Mouse (Mus musculus) small intestine, adult 2 months (tissue): ENCODE results near the gene Nfs1.

ENCODE experiments used
- CTCF ChIP-seq: fragments of 200-500 bp; IDR thresholded peaks from 2 replicates; pipeline ENCODE4 v1.5.1; 2012; ENCODE audit warnings: low read depth, mild to moderate bottlenecking, control low read depth, inconsistent platforms, low read length, moderate library complexity, mixed read lengths; ENCODE audit not compliant: insufficient replicate concordance, insufficient read length; ENCODE audit errors: extremely low read depth
- POLR2A ChIP-seq: fragments of 200-500 bp; IDR thresholded peaks from 2 replicates; pipeline ENCODE4 v1.6.1; 2012; ENCODE audit warnings: low read depth, mild to moderate bottlenecking, control low read depth, inconsistent platforms, low read length, moderate library complexity

DNA sequence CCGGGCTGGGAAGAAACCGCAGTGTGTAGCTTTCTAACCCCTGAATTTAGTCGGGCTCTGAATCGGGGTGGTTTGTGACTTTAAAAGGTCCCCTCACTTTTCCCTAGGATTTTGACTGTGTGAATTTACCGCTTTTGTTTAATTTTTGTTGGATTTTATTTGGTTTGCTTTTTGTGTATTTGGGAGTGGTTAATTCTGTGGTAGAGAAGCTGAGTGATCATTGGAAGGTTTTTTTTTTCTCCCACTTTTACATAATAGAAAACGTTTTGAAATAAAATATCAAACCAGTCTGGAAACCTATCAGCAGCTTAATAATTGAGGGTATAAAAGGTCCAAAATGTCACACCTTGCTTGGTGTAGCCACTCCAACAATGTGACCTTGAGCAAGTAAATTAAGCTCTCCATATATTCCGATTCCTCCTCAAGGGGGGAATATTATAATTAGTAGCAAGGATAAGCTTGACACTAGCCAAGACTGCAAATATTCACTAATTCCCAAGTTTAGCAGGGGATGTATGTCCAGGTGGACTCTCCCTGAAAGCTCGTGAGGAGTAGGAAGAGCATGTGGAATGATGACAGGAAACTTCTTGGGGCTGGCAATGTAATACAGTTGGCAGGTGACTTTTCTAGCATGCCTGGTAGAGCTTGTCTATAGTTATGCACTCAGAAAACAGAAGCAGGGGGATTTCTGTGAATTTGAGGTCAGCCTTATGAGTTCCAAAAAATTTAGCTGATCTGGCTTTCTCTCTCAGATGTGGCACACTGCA lies 37.0 kb upstream of the Nfs1 start:
- TF ChIP-seq POLR2A (no peak), CTCF (no peak)
